Mouse (Mus musculus): ENCODE measurements at regions not wholly inside any gene's neighbourhood (a gene's known extent, or its start where the extent isn't known, plus 50 kb on each side); places are given as distances from the start of the nearest gene placed in this dataset.

- TF ChIP-seq POLR2A (IDR thresholded peaks at IDR 0.05; ENCODE audit: low read depth, low read length) (no peak), CTCF (IDR thresholded peaks at IDR 0.05; ENCODE audit: extremely low read depth, insufficient read length, insufficient replicate concordance, low read depth, low read length) (no peak)
Measured at GRCm38 (mm10) chr6:50986270-50986924, 332.2 kb upstream of the Npvf start.

Data from small intestine, adult 2 months (tissue).